Mouse (Mus musculus): Measurements from ENCODE around the gene Krt80. TPM values are rescaled to one million over a fixed set of nuclear protein-coding genes. Genes with fewer than 3 reads are reported as not detected.

The Krt80 gene
- polyA plus RNA-seq, 1 experiment from 2014 or later, result not detected

- H3K9me3 ChIP-seq (replicated peaks; ENCODE audit: control insufficient read depth, low read length), result no peaks in the 10 kb centered on the region
- no peaks in the 10 kb centered on the region for H3K36me3 ChIP-seq (replicated peaks; ENCODE audit: control insufficient read depth, insufficient read depth, low read depth, low read length)
- no peaks in the 10 kb centered on the region for H3K27me3 ChIP-seq (ENCODE audit: control insufficient read depth, insufficient read depth, low read length)
- WGBS, result 40% methylated on average over 2 of the region's 2 CpGs
- H3K4me1 ChIP-seq (ENCODE audit: control insufficient read depth, insufficient read depth, low read length), result no peaks in the 10 kb centered on the region
- ATAC-seq (replicated peaks; ENCODE audit: insufficient number of reproducible peaks, low FRiP score, low TSS enrichment, low read depth) (no peak), DNase-seq (ENCODE audit: low spot score) (no peak)
- H3K9ac ChIP-seq (replicated peaks; ENCODE audit: low read length), result no peak overlapping the region
- no peak overlapping the region for H3K4me2 ChIP-seq (ENCODE audit: low read depth, low read length)
- no peak overlapping the region for H3K27ac ChIP-seq (replicated peaks; ENCODE audit: low read depth, low read length)
- H3K4me3 ChIP-seq (ENCODE audit: low read depth, low read length), result no peak overlapping the region
Measured at GRCm38 (mm10) chr15:101366926-101367325, 3.0 kb downstream of the Krt80 start.

- no peak overlapping the region for H3K4me2 ChIP-seq (ENCODE audit: low read depth, low read length)
- H3K27ac ChIP-seq (replicated peaks; ENCODE audit: low read depth, low read length), result no peak overlapping the region
- 36% methylated on average over 3 of the region's 3 CpGs for WGBS
Measured at GRCm38 (mm10) chr15:101366482-101366881, 3.5 kb downstream of the Krt80 start.

DNA sequence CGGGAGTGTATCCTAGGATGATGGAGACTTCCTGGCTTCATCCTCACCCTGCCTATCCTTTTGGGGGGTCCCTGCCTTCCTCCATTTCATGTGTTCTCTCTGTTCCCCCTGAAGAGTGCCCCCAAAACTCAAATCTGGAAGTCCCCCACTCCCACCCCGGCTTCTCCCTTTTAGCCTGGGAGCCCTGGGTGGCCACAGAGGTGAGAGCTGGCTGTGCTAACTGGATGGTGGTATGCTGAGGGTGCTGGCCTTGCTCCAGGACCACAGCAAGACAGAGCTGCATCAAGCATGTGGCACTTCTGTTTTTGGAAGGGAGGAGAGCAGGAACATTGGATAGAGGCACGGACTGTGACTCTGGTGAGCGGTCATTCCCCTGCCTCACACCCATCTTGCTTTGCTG is 4.2 kb downstream of the Krt80 start:
- no peaks in the 10 kb centered on the region for H3K36me3 ChIP-seq (replicated peaks; ENCODE audit: control insufficient read depth, insufficient read depth, low read depth, low read length)
- no peak overlapping the region for H3K9ac ChIP-seq (replicated peaks; ENCODE audit: low read length)
- ATAC-seq (replicated peaks; ENCODE audit: insufficient number of reproducible peaks, low FRiP score, low TSS enrichment, low read depth), result no peak
- H3K9me3 ChIP-seq (replicated peaks; ENCODE audit: control insufficient read depth, low read length), result no peaks in the 10 kb centered on the region
- 68% methylated on average over 4 of the region's 4 CpGs for WGBS
- no peaks in the 10 kb centered on the region for H3K4me1 ChIP-seq (ENCODE audit: control insufficient read depth, insufficient read depth, low read length)
- H3K27me3 ChIP-seq (ENCODE audit: control insufficient read depth, insufficient read depth, low read length), result no peaks in the 10 kb centered on the region
- H3K27ac ChIP-seq (replicated peaks; ENCODE audit: low read depth, low read length), result no peak overlapping the region
- no peak overlapping the region for H3K4me2 ChIP-seq (ENCODE audit: low read depth, low read length)
- no peak overlapping the region for H3K4me3 ChIP-seq (ENCODE audit: low read depth, low read length)
- no peak for DNase-seq (ENCODE audit: low spot score)

More at GRCm38 (mm10) chr15:101366482-101366881, 3.5 kb downstream of the Krt80 start:
- H3K36me3 ChIP-seq (replicated peaks; ENCODE audit: control insufficient read depth, insufficient read depth, low read depth, low read length), result no peaks in the 10 kb centered on the region
- H3K9ac ChIP-seq (replicated peaks; ENCODE audit: low read length), result no peak overlapping the region
- ATAC-seq (replicated peaks; ENCODE audit: insufficient number of reproducible peaks, low FRiP score, low TSS enrichment, low read depth) (no peak), DNase-seq (ENCODE audit: low spot score) (no peak)
- no peak overlapping the region for H3K4me3 ChIP-seq (ENCODE audit: low read depth, low read length)
- no peaks in the 10 kb centered on the region for H3K27me3 ChIP-seq (ENCODE audit: control insufficient read depth, insufficient read depth, low read length)
- H3K4me1 ChIP-seq (ENCODE audit: control insufficient read depth, insufficient read depth, low read length), result no peaks in the 10 kb centered on the region
- no peaks in the 10 kb centered on the region for H3K9me3 ChIP-seq (replicated peaks; ENCODE audit: control insufficient read depth, low read length)

GRCm38 (mm10) chr15:101364891-101365671 is 4.9 kb downstream of the Krt80 start:
- ATAC-seq (replicated peaks; ENCODE audit: insufficient number of reproducible peaks, low FRiP score, low TSS enrichment, low read depth), result no peak

DNA sequence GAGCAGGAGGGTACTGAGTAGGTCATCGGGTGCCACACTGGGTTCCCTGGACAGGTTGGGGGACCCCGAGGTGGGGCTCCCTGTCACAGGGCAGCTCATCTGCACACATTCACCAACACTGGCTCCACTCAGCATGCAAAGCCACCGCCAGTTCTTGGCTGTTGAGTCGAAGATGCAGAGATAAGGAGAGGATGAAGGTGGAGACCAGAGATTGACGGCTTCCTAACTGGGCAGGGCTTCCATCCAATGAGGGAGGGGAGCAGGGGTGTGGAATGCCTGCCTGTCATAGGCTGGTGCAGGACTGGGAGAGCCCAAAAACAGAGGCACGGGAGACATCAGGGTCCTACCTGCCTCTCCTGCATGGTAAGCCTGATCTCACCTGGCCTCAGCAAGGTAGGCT is 5.5 kb downstream of the Krt80 start:
- Histone ChIP-seq H3K4me3 (ENCODE audit: low read depth, low read length) (no peak overlapping the region), H3K27ac (replicated peaks; ENCODE audit: low read depth, low read length) (no peak overlapping the region), H3K36me3 (replicated peaks; ENCODE audit: control insufficient read depth, insufficient read depth, low read depth, low read length) (no peaks in the 10 kb centered on the region), H3K4me1 (ENCODE audit: control insufficient read depth, insufficient read depth, low read length) (no peaks in the 10 kb centered on the region), H3K9me3 (replicated peaks; ENCODE audit: control insufficient read depth, low read length) (no peaks in the 10 kb centered on the region), H3K9ac (replicated peaks; ENCODE audit: low read length) (no peak overlapping the region), H3K27me3 (ENCODE audit: control insufficient read depth, insufficient read depth, low read length) (no peaks in the 10 kb centered on the region), H3K4me2 (ENCODE audit: low read depth, low read length) (no peak overlapping the region)
- WGBS, result 68% methylated on average over 6 of the region's 6 CpGs
- ATAC-seq (replicated peaks; ENCODE audit: insufficient number of reproducible peaks, low FRiP score, low TSS enrichment, low read depth) (no peak), DNase-seq (ENCODE audit: low spot score) (no peak)

More at GRCm38 (mm10) chr15:101364891-101365671, 4.9 kb downstream of the Krt80 start:
- H3K27me3 ChIP-seq (ENCODE audit: control insufficient read depth, insufficient read depth, low read length), result no peaks in the 10 kb centered on the region
- H3K27ac ChIP-seq (replicated peaks; ENCODE audit: low read depth, low read length), result no peak overlapping the region
- H3K36me3 ChIP-seq (replicated peaks; ENCODE audit: control insufficient read depth, insufficient read depth, low read depth, low read length), result no peaks in the 10 kb centered on the region
- no peak for DNase-seq (ENCODE audit: low spot score)
- no peak overlapping the region for H3K9ac ChIP-seq (replicated peaks; ENCODE audit: low read length)
- 71% methylated on average over 7 of the region's 7 CpGs for WGBS
- H3K4me2 ChIP-seq (ENCODE audit: low read depth, low read length), result no peak overlapping the region
- H3K9me3 ChIP-seq (replicated peaks; ENCODE audit: control insufficient read depth, low read length), result no peaks in the 10 kb centered on the region
- H3K4me3 ChIP-seq (ENCODE audit: low read depth, low read length), result no peak overlapping the region
- no peaks in the 10 kb centered on the region for H3K4me1 ChIP-seq (ENCODE audit: control insufficient read depth, insufficient read depth, low read length)

- H3K4me2 ChIP-seq (ENCODE audit: low read depth, low read length), result no peak overlapping the region
- H3K4me3 ChIP-seq (ENCODE audit: low read depth, low read length), result no peak overlapping the region
- no peaks in the 10 kb centered on the region for H3K4me1 ChIP-seq (ENCODE audit: control insufficient read depth, insufficient read depth, low read length)
- H3K27me3 ChIP-seq (ENCODE audit: control insufficient read depth, insufficient read depth, low read length), result no peaks in the 10 kb centered on the region
- DNase-seq (ENCODE audit: low spot score), result no peak
- H3K9me3 ChIP-seq (replicated peaks; ENCODE audit: control insufficient read depth, low read length), result no peaks in the 10 kb centered on the region
- no peak for ATAC-seq (replicated peaks; ENCODE audit: insufficient number of reproducible peaks, low FRiP score, low TSS enrichment, low read depth)
- H3K36me3 ChIP-seq (replicated peaks; ENCODE audit: control insufficient read depth, insufficient read depth, low read depth, low read length), result no peaks in the 10 kb centered on the region
- 74% methylated on average over 6 of the region's 6 CpGs for WGBS
- H3K9ac ChIP-seq (replicated peaks; ENCODE audit: low read length), result no peak overlapping the region
- no peak overlapping the region for H3K27ac ChIP-seq (replicated peaks; ENCODE audit: low read depth, low read length)
Measured at GRCm38 (mm10) chr15:101363933-101364332, 6.0 kb downstream of the Krt80 start.

DNA sequence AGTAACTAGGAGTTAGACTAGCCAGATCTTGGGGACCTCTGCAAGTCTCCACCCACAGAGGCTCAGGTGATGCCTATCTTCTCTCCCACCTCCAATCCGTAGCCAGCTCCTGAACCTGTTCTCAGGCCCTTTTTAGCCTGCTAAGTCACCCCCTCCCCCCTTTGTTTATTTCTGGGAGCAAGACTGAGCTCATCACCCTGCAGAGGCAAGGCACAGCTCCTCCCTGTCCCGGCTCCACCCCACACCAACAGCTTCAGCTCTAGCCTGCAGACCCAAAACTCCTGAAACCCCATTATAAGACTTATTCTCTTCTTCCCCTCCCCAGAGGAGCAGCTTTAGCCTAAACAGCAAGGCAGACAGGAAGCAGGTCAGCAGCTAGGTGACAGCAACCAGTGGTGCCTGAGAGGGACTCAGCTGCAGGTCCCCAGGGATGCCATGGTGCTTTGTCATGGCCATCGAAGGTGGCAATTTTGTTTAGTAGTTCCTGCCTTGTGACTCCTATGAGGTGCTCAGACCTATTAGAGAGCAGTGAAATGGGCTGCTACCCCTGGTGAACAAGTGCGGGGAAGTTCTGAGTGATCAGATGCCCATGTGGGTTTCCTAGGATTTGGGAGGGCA is 7.5 kb downstream of the Krt80 start:
- Histone ChIP-seq H3K9me3 (replicated peaks; ENCODE audit: control insufficient read depth, low read length) (no peaks in the 10 kb centered on the region), H3K36me3 (replicated peaks; ENCODE audit: control insufficient read depth, insufficient read depth, low read depth, low read length) (no peaks in the 10 kb centered on the region), H3K4me1 (ENCODE audit: control insufficient read depth, insufficient read depth, low read length) (no peaks in the 10 kb centered on the region), H3K27me3 (ENCODE audit: control insufficient read depth, insufficient read depth, low read length) (no peaks in the 10 kb centered on the region), H3K9ac (replicated peaks; ENCODE audit: low read length) (no peak overlapping the region), H3K4me3 (ENCODE audit: low read depth, low read length) (no peak overlapping the region), H3K4me2 (ENCODE audit: low read depth, low read length) (no peak overlapping the region), H3K27ac (replicated peaks; ENCODE audit: low read depth, low read length) (no peak overlapping the region)
- 64% methylated on average over 4 of the region's 4 CpGs for WGBS
- DNase-seq (ENCODE audit: low spot score) (no peak), ATAC-seq (replicated peaks; ENCODE audit: insufficient number of reproducible peaks, low FRiP score, low TSS enrichment, low read depth) (no peak)

DNA sequence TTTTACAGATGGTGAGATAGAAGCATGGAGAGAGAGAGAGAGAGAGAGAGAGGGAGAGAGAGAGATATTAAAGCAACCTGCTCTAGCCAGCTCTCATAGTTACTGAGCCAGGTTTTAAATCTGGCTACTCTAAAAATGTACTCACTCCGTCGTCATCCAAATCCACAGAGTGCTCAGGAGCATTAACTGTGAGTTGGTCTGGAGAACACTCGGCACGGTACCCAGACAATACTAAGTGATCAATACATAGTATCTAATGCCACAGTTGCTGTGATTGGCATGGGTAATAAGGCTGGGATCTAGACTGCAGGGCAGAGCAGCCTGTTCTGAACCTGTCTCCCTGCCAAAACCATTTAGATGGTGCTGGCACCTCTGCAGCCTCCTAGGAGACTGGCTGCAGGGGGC is 14.6 kb downstream of the Krt80 start:
- WGBS, result 79% methylated on average over 4 of the region's 4 CpGs
- Histone ChIP-seq H3K27me3 (ENCODE audit: control insufficient read depth, insufficient read depth, low read length) (no peaks in the 10 kb centered on the region; the same call in 1 of the 2 replicates), H3K9me3 (replicated peaks; ENCODE audit: control insufficient read depth, low read length) (no peaks in the 10 kb centered on the region), H3K36me3 (replicated peaks; ENCODE audit: control insufficient read depth, insufficient read depth, low read depth, low read length) (no peaks in the 10 kb centered on the region), H3K4me3 (ENCODE audit: low read depth, low read length) (no peak overlapping the region), H3K4me2 (ENCODE audit: low read depth, low read length) (no peak overlapping the region), H3K4me1 (ENCODE audit: control insufficient read depth, insufficient read depth, low read length) (no peaks in the 10 kb centered on the region), H3K9ac (replicated peaks; ENCODE audit: low read length) (no peak overlapping the region), H3K27ac (replicated peaks; ENCODE audit: low read depth, low read length) (no peak overlapping the region)
- no peak for DNase-seq (ENCODE audit: low spot score)
- no peak for ATAC-seq (replicated peaks; ENCODE audit: insufficient number of reproducible peaks, low FRiP score, low TSS enrichment, low read depth)
